Mouse (Mus musculus) splenic B cell, adult 2 months (primary cell): ENCODE data around the gene Ssty1.
"Not testable (repeated sequence)": the region's sequence is repeated elsewhere in the genome, so short reads cannot be mapped to it uniquely, and the experiment has no call there.

Experiments used
- DNase-seq: peaks from one replicate; pipeline ENCODE4 v3.0.0-alpha.2; 2011; ENCODE audit warnings: low read depth, low spot score
- H3K27me3 ChIP-seq: 2 replicates; pipeline ENCODE4 v1.6.1; 2012; ENCODE audit warnings: mild to moderate bottlenecking, low read length, moderate library complexity, mixed read lengths; ENCODE audit not compliant: control insufficient read depth, poor library complexity, insufficient read depth, severe bottlenecking
- H3K36me3 ChIP-seq: 2 replicates; pipeline ENCODE4 v1.6.1; 2012; ENCODE audit warnings: mild to moderate bottlenecking, low read length, moderate library complexity, mixed read lengths; ENCODE audit not compliant: control insufficient read depth, poor library complexity, insufficient read depth, severe bottlenecking

Gene Ssty1

DNA sequence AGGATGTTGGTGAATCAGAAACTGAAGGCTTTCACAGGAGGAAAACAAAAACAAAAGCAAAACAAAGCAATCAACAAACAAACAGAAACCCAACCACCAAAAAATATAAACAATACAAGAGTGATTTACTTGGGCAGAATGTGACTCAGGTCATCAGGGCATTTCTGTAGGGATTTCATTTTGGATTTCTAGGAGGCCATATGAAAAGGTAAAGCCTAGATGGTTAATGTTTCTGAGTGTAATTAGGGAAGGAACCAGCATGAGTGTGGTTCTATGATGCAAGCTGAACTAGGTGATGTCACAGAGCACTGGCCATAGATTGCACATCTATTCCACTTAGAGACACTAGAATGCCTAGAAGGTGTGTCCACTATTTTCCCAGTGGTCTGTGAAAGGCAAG lies at the start of gene Ssty1:
Ssty1 (plus strand) TSS at position 301 of the 400 bp plus-strand sequence.
- H3K36me3 ChIP-seq, DNase-seq, H3K27me3 ChIP-seq: not testable (repeated sequence)

DNA sequence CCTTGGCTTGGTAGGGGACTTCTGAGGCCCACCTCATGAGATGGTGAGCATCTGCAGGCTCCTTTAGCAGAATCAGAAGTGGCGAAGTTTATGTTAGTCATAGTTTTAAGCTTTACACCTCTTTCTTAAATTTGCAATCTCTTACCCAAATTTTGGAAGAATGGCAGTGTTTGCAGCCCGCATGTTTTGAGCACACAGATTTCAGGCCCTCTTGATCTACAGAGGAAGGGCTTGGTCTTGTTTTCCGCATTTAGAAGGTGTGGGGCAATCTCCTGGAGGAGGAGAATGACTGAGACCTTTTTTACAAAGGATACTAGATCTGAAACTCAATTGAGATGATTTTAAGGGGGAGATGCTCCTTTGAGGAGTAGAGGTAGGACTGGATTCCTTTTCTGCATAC lies 27.2 kb upstream of the Ssty1 start, which contains the start of gene Gm21764:
Gm21764 (minus strand) TSS at position 101 of the 400 bp plus-strand sequence.
- not testable (repeated sequence) for DNase-seq, H3K36me3 ChIP-seq, H3K27me3 ChIP-seq
